Mouse (Mus musculus): ENCODE measurements around the gene Rapgef4.

DNA sequence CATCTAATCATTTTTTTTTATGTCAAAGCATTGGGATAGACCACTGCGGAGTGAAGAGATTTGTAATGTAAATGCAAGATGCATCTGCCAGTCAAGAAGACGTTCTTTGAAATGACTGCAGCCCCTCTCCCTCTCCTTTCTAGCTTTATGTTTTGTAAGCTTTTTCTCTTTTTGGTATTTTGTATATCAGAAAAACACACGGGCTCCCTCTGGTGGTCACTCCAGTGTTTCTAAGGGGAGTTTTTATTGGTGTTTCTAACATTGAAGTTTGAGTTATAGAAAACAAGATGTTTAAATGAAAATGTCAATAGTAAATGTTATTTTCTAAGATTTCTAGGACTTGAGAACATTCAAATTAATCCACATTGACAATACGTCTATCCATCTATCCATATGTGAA lies 168.0 kb downstream of the Rapgef4 start:
- no peak for TF ChIP-seq CTCF (IDR thresholded peaks at IDR 0.05; ENCODE audit: low read depth, low read length)
- no peak for TF ChIP-seq TAL1 (conservative IDR thresholded peaks at IDR 0.05; ENCODE audit: low read depth, low read length)
- TF ChIP-seq POLR2AphosphoS5 (IDR thresholded peaks at IDR 0.05; ENCODE audit: insufficient replicate concordance, low read depth, low read length) = no peak
- TF ChIP-seq GATA1 (IDR thresholded peaks at IDR 0.05; ENCODE audit: borderline replicate concordance, low read length) = no peak
